Mouse (Mus musculus) forebrain, embryonic 15.5 days (tissue): ENCODE data around the gene Slc5a5. TPM values are rescaled to one million over a fixed set of nuclear protein-coding genes. Genes with fewer than 3 reads are reported as not detected.

ENCODE experiments used
- ATAC-seq: fragments of 200-750 bp; cut with Nextera tagmentation; replicated peaks from 2 replicates; pipeline ENCODE4 v1.8.0; 2017; ENCODE audit warnings: mild to moderate bottlenecking, moderate TSS enrichment, moderate library complexity
- H3K27ac ChIP-seq: fragments of 300-500 bp; sonication (generic); replicated peaks from 2 replicates; pipeline ENCODE4 v1.5.1; 2015; ENCODE audit warnings: mild to moderate bottlenecking, inconsistent platforms
- H3K27me3 ChIP-seq: fragments of 300-500 bp; sonication (generic); 2 replicates; pipeline ENCODE4 v1.6.1; 2015; ENCODE audit warnings: inconsistent platforms
- H3K36me3 ChIP-seq: fragments of 300-500 bp; sonication (generic); 2 replicates; pipeline ENCODE4 v1.6.1; 2015; ENCODE audit warnings: mild to moderate bottlenecking, inconsistent platforms
- H3K4me1 ChIP-seq: fragments of 300-500 bp; sonication (generic); 2 replicates; pipeline ENCODE4 v1.6.1; 2015; ENCODE audit warnings: inconsistent platforms
- H3K4me2 ChIP-seq: fragments of 300-500 bp; sonication (generic); replicated peaks from 2 replicates; pipeline ENCODE4 v1.6.1; 2015; ENCODE audit warnings: mild to moderate bottlenecking, inconsistent platforms
- H3K4me3 ChIP-seq: fragments of 300-500 bp; sonication (generic); 2 replicates; pipeline ENCODE4 v1.5.1; 2015; ENCODE audit warnings: mild to moderate bottlenecking, inconsistent platforms
- H3K9ac ChIP-seq: fragments of 300-500 bp; sonication (generic); replicated peaks from 2 replicates; pipeline ENCODE4 v1.6.1; 2015; ENCODE audit warnings: mild to moderate bottlenecking, inconsistent platforms
- H3K9me3 ChIP-seq: fragments of 300-500 bp; sonication (generic); 2 replicates; pipeline ENCODE4 v1.6.1; 2016; ENCODE audit warnings: inconsistent platforms
- WGBS: fragments of 180-500 bp; shearing (Covaris S2); methylation state at CpG from one replicate; pipeline ENCODE4 v1.1.7; 2015; ENCODE audit warnings: mixed read lengths; 5-methylcytosine and 5-hydroxymethylcytosine counted together
- polyA plus RNA-seq: library from polyadenylated mRNA; unstranded; fragments of >200 nt; fragmentation: Nextera tagmentation; extraction: Ambion mirVana; gene quantifications from 2 replicates; pipeline ENCODE4 v1.2.1, GENCODE M21; 2015

The Slc5a5 gene
- polyA plus RNA-seq, 1 experiment from 2014 or later = 1.4 TPM

GRCm38 (mm10) chr8:70862824-70863641 is 29.5 kb downstream of the Slc5a5 start, which contains the start of gene Kcnn1:
Gene Kcnn1 (minus strand): TSS chr8:70863258.
- Histone ChIP-seq H3K36me3 (peaks cover 2% of the 10 kb centered on the region; the same call in 1 of the 2 replicates), H3K4me3 (peak within 1 kb of the TSS; percentile 57), H3K9me3 (no peaks in the 10 kb centered on the region), H3K9ac (peak within 1 kb of the TSS; percentile 58), H3K4me1 (peaks cover 46% of the 10 kb centered on the region), H3K27ac (peak within 1 kb of the TSS; percentile 97), H3K4me2 (peak within 1 kb of the TSS; percentile 92), H3K27me3 (no peaks in the 10 kb centered on the region; the same call in 1 of the 2 replicates)
- no peak for ATAC-seq
- WGBS = 1% methylated on average over 55 of the region's 55 CpGs

- peaks cover 25% of the 10 kb centered on the region for H3K4me1 ChIP-seq
- WGBS = 10% methylated on average over 4 of the region's 4 CpGs
These were observed 35.0 kb downstream of the Slc5a5 start for GRCm38 (mm10) chr8:70857516-70857915.

GRCm38 (mm10) chr8:70856541-70857197 is 35.9 kb downstream of the Slc5a5 start:
- H3K4me1 ChIP-seq = peaks cover 17% of the 10 kb centered on the region

More at GRCm38 (mm10) chr8:70857516-70857915, 35.0 kb downstream of the Slc5a5 start:
- 0 out of 2 replicates have a peak, but pooled peaks cover 2% of the 10 kb centered on the region for H3K36me3 ChIP-seq
- no peak overlapping the region for H3K27ac ChIP-seq
- H3K9me3 ChIP-seq = no peaks in the 10 kb centered on the region
- H3K4me2 ChIP-seq = peak overlapping the region; percentile 78; the same call in 1 of the 2 replicates
- ATAC-seq = no peak
- no peaks in the 10 kb centered on the region for H3K27me3 ChIP-seq
- no peak overlapping the region for H3K9ac ChIP-seq
- peak overlapping the region; percentile 48; the same call in 1 of the 2 replicates for H3K4me3 ChIP-seq

GRCm38 (mm10) chr8:70856028-70856427 is 36.5 kb downstream of the Slc5a5 start:
- Histone ChIP-seq H3K36me3 (0 out of 2 replicates have a peak, but pooled peaks cover 2% of the 10 kb centered on the region), H3K27me3 (no peaks in the 10 kb centered on the region), H3K27ac (no peak overlapping the region), H3K4me1 (peaks cover 17% of the 10 kb centered on the region), H3K9ac (no peak overlapping the region), H3K4me3 (no peak overlapping the region), H3K4me2 (no peak overlapping the region), H3K9me3 (no peaks in the 10 kb centered on the region)
- no peak for ATAC-seq
- WGBS = 69% methylated on average over 5 of the region's 5 CpGs

More at GRCm38 (mm10) chr8:70856541-70857197, 35.9 kb downstream of the Slc5a5 start:
- no peaks in the 10 kb centered on the region for H3K9me3 ChIP-seq
- H3K27me3 ChIP-seq = no peaks in the 10 kb centered on the region
- 0 out of 2 replicates have a peak, but pooled peaks cover 2% of the 10 kb centered on the region for H3K36me3 ChIP-seq
- peak; percentile 76 for ATAC-seq
- no peak overlapping the region for H3K27ac ChIP-seq
- 6% methylated on average over 33 of the region's 33 CpGs for WGBS
- peak overlapping the region; percentile 48 for H3K4me3 ChIP-seq
- H3K9ac ChIP-seq = peak overlapping the region; percentile 49
- H3K4me2 ChIP-seq = peak overlapping the region; percentile 78

GRCm38 (mm10) chr8:70853863-70854262 is 38.7 kb downstream of the Slc5a5 start:
- WGBS = 86% methylated on average over 2 of the region's 2 CpGs
- no peak for ATAC-seq
- peaks cover 17% of the 10 kb centered on the region for H3K4me1 ChIP-seq
- H3K36me3 ChIP-seq = 0 out of 2 replicates have a peak, but pooled peaks cover 2% of the 10 kb centered on the region
- no peaks in the 10 kb centered on the region for H3K9me3 ChIP-seq
- no peak overlapping the region for H3K27ac ChIP-seq
- no peak overlapping the region for H3K9ac ChIP-seq
- H3K4me2 ChIP-seq = no peak overlapping the region
- H3K4me3 ChIP-seq = no peak overlapping the region
- no peaks in the 10 kb centered on the region for H3K27me3 ChIP-seq

- Histone ChIP-seq H3K4me3 (no peak overlapping the region), H3K4me1 (peaks cover 16% of the 10 kb centered on the region), H3K36me3 (0 out of 2 replicates have a peak, but pooled peaks cover 2% of the 10 kb centered on the region), H3K4me2 (no peak overlapping the region), H3K27me3 (no peaks in the 10 kb centered on the region), H3K27ac (no peak overlapping the region), H3K9ac (no peak overlapping the region), H3K9me3 (no peaks in the 10 kb centered on the region)
- 92% methylated on average over 41 of the region's 41 CpGs for WGBS
- no peak for ATAC-seq
These were observed 39.8 kb downstream of the Slc5a5 start for GRCm38 (mm10) chr8:70852595-70853231.

- H3K9me3 ChIP-seq = no peaks in the 10 kb centered on the region
- H3K27me3 ChIP-seq = no peaks in the 10 kb centered on the region
- no peak overlapping the region for H3K4me3 ChIP-seq
- H3K4me2 ChIP-seq = no peak overlapping the region
- no peak overlapping the region for H3K9ac ChIP-seq
- ATAC-seq = no peak
- H3K36me3 ChIP-seq = 0 out of 2 replicates have a peak, but pooled peaks cover 2% of the 10 kb centered on the region
- 63% methylated on average over 6 of the region's 6 CpGs for WGBS
- H3K4me1 ChIP-seq = peaks cover 7% of the 10 kb centered on the region
- H3K27ac ChIP-seq = no peak overlapping the region
These were observed 40.7 kb downstream of the Slc5a5 start for GRCm38 (mm10) chr8:70851837-70852236.

GRCm38 (mm10) chr8:70850947-70851346 is 41.6 kb downstream of the Slc5a5 start:
- no peaks in the 10 kb centered on the region for H3K27me3 ChIP-seq
- H3K9me3 ChIP-seq = no peaks in the 10 kb centered on the region
- H3K4me2 ChIP-seq = no peak overlapping the region
- no peak overlapping the region for H3K4me3 ChIP-seq
- H3K4me1 ChIP-seq = no peaks in the 10 kb centered on the region
- no peak for ATAC-seq
- WGBS = 86% methylated on average over 4 of the region's 4 CpGs
- H3K36me3 ChIP-seq = 0 out of 2 replicates have a peak, but pooled peaks cover 2% of the 10 kb centered on the region
- no peak overlapping the region for H3K9ac ChIP-seq
- H3K27ac ChIP-seq = no peak overlapping the region

GRCm38 (mm10) chr8:70850132-70850845 is 42.3 kb downstream of the Slc5a5 start:
- Histone ChIP-seq H3K27ac (no peak overlapping the region), H3K4me3 (no peak overlapping the region), H3K36me3 (0 out of 2 replicates have a peak, but pooled peaks cover 2% of the 10 kb centered on the region), H3K4me2 (no peak overlapping the region), H3K9me3 (no peaks in the 10 kb centered on the region), H3K27me3 (no peaks in the 10 kb centered on the region), H3K9ac (no peak overlapping the region), H3K4me1 (no peaks in the 10 kb centered on the region)
- ATAC-seq = no peak
- 85% methylated on average over 7 of the region's 7 CpGs for WGBS

GRCm38 (mm10) chr8:70849333-70849990 is 43.1 kb downstream of the Slc5a5 start:
- 0 out of 2 replicates have a peak, but pooled peaks cover under 1% of the 10 kb centered on the region for H3K36me3 ChIP-seq
- H3K27ac ChIP-seq = no peak overlapping the region
- H3K4me1 ChIP-seq = no peaks in the 10 kb centered on the region; the same call in 1 of the 2 replicates
- H3K27me3 ChIP-seq = no peaks in the 10 kb centered on the region
- WGBS = 81% methylated on average over 3 of the region's 3 CpGs
- no peak for ATAC-seq
- H3K9ac ChIP-seq = no peak overlapping the region
- H3K9me3 ChIP-seq = no peaks in the 10 kb centered on the region
- no peak overlapping the region for H3K4me3 ChIP-seq
- no peak overlapping the region for H3K4me2 ChIP-seq
